Mouse (Mus musculus) T-helper 2 cell (primary cell): Measurements from ENCODE around the gene Hacd3.
"Not testable (repeated sequence)": the region's sequence is repeated elsewhere in the genome, so short reads cannot be mapped to it uniquely, and the experiment has no call there.

ENCODE experiments used
- in situ Hi-C: fragments of 300-600 bp; cut with MboI, MseI; formaldehyde crosslinking; loops from one replicate; pipeline ENCODE4 v1.15.1; 2025; ENCODE audit warnings: high pct_unique_total_duplicates

The Hacd3 gene

GRCm38 (mm10) chr9:65020991-65021886 is at the start of gene Hacd3:
Gene Hacd3 (minus strand): TSS chr9:65021693.
- in situ Hi-C loops: no loop called here

- in situ Hi-C loops: loop anchor here (10.0 kb wide), 1 partner anchor 944 kb away; no protein-coding TSS in a partner anchor
Observed at GRCm38 (mm10) chr9:65070587-65070986, 49.1 kb upstream of the Hacd3 start.

- in situ Hi-C loops: no loop called here
Observed at GRCm38 (mm10) chr9:65064251-65064650, 42.8 kb upstream of the Hacd3 start.

GRCm38 (mm10) chr9:65050981-65051380 is 29.5 kb upstream of the Hacd3 start:
- in situ Hi-C loops: no loop called here

- in situ Hi-C loops: loop anchor here (10.0 kb wide), 1 partner anchor 755 kb away; no protein-coding TSS in a partner anchor
Observed at GRCm38 (mm10) chr9:65049422-65049821, 27.9 kb upstream of the Hacd3 start.

GRCm38 (mm10) chr9:65046993-65047392 is 25.5 kb upstream of the Hacd3 start:
- in situ Hi-C loops: loop anchor here (10.0 kb wide), 1 partner anchor 752 kb away; no protein-coding TSS in a partner anchor

GRCm38 (mm10) chr9:65041430-65041829 is 19.9 kb upstream of the Hacd3 start:
- in situ Hi-C loops: loop anchor here (10.0 kb wide), 1 partner anchor 747 kb away; no protein-coding TSS in a partner anchor

GRCm38 (mm10) chr9:65036861-65037260 is 15.4 kb upstream of the Hacd3 start:
- in situ Hi-C loops: no loop called here

GRCm38 (mm10) chr9:65036456-65036855 is 15.0 kb upstream of the Hacd3 start:
- in situ Hi-C loops: no loop called here

GRCm38 (mm10) chr9:65032269-65033108 is 11.0 kb upstream of the Hacd3 start, which contains the start of gene Dpp8:
Gene Dpp8 (plus strand): TSS chr9:65032414.
- in situ Hi-C loops: no loop called here

- in situ Hi-C loops: no loop called here
Observed at GRCm38 (mm10) chr9:65031894-65032268, 10.4 kb upstream of the Hacd3 start.

GRCm38 (mm10) chr9:65031355-65031754 is 9.9 kb upstream of the Hacd3 start:
- in situ Hi-C loops: not testable (repeated sequence)

GRCm38 (mm10) chr9:65028313-65028712 is 6.8 kb upstream of the Hacd3 start:
- in situ Hi-C loops: no loop called here

- in situ Hi-C loops: no loop called here
Observed at GRCm38 (mm10) chr9:65027241-65027640, 5.7 kb upstream of the Hacd3 start.

GRCm38 (mm10) chr9:65023447-65023846 is 2.0 kb upstream of the Hacd3 start:
- in situ Hi-C loops: no loop called here

- in situ Hi-C loops: no loop called here
Observed at GRCm38 (mm10) chr9:65022580-65023135, 1.2 kb upstream of the Hacd3 start.

GRCm38 (mm10) chr9:65021887-65022579 is 540 bp upstream of the Hacd3 start:
- in situ Hi-C loops: no loop called here

- in situ Hi-C loops: no loop called here
Observed at GRCm38 (mm10) chr9:65020128-65020527, 1.4 kb downstream of the Hacd3 start.

GRCm38 (mm10) chr9:65019146-65019545 is 2.3 kb downstream of the Hacd3 start:
- in situ Hi-C loops: no loop called here

GRCm38 (mm10) chr9:65018588-65019121 is 2.8 kb downstream of the Hacd3 start:
- in situ Hi-C loops: no loop called here

GRCm38 (mm10) chr9:65017896-65018295 is 3.6 kb downstream of the Hacd3 start:
- in situ Hi-C loops: no loop called here
